ENCODE assay signal across 11 mouse cellular contexts in genomic region chr9:73970717-73971116, GRCm38 (mm10). TPM values are rescaled to one million over a fixed set of nuclear protein-coding genes. Genes with fewer than 3 reads are reported as not detected.
A peak's percentile ranks its signal among the peaks of the same experiment; 100 is the strongest.
DNase-seq lines count a peak whose midpoint lies in the region; ATAC-seq and TF ChIP-seq lines count a peak whose summit lies in the region.
"Had no signal": no experiment of that assay in that cellular context is flagged by ENCODE, and none has a peak within 500 bp of the region (broad histone marks: within the 10 kb centered on the region; RNA-seq: fewer than 3 reads in every experiment).

No protein-coding gene starts in this region.

- peak; percentile 4 to 35 for DNase-seq in kidney, postnatal 25 days
- DNase-seq in kidney, adult 11 months = no peak
- DNase-seq in cerebellum, adult 9-10 months = peak; percentile 63
- DNase-seq in forebrain, postnatal 0 days = no peak
- DNase-seq in midbrain, postnatal 0 days (ENCODE audit: low spot score) = peak; percentile 72
- no peak for DNase-seq in yolk sac, embryonic 10.5 days (ENCODE audit: low spot score)
- no peak for DNase-seq in adrenal gland, adult (ENCODE audit: inconsistent age in 2 of 2, low spot score in 1 of 2)
- DNase-seq: adrenal gland, postnatal 14 days; lung, embryonic 14.5 days; thymus, postnatal 4 days had no signal

- no peak overlapping the region for H3K27ac ChIP-seq in forebrain, postnatal 0 days (ENCODE audit: low read depth, low read length)
- no peak overlapping the region for H3K27ac ChIP-seq in midbrain, postnatal 0 days (ENCODE audit: low read depth, low read length)
- H3K27ac ChIP-seq in intestine, postnatal 0 days (ENCODE audit: low read depth, low read length) = no peak overlapping the region

- H3K27me3 ChIP-seq in forebrain, postnatal 0 days (ENCODE audit: insufficient read depth, low read length) = peaks cover 3% of the 10 kb centered on the region; the same call in 1 of the 2 replicates
- H3K27me3 ChIP-seq in midbrain, postnatal 0 days (ENCODE audit: insufficient read depth, low read length) = no peaks in the 10 kb centered on the region
- H3K27me3 ChIP-seq in intestine, postnatal 0 days (replicated peaks; ENCODE audit: control insufficient read depth, insufficient read depth, low read length) = 0 out of 2 replicates have a peak, but pooled peaks cover 3% of the 10 kb centered on the region

- H3K9ac ChIP-seq in forebrain, postnatal 0 days = no peak overlapping the region
- no peak overlapping the region for H3K9ac ChIP-seq in midbrain, postnatal 0 days (replicated peaks; ENCODE audit: low read length, poor library complexity, severe bottlenecking)
- H3K9ac ChIP-seq in intestine, postnatal 0 days (ENCODE audit: low read depth, low read length) = no peak overlapping the region
- H3K9ac ChIP-seq: lung, embryonic 14.5 days had no signal

- WGBS in forebrain, postnatal 0 days = 12% methylated on average over 9 of the region's 9 CpGs
- WGBS in midbrain, postnatal 0 days = 25% methylated on average over 9 of the region's 9 CpGs
- WGBS in intestine, postnatal 0 days = 68% methylated on average over 9 of the region's 9 CpGs

- TF ChIP-seq CTCF in forebrain, postnatal 0 days (IDR thresholded peaks at IDR 0.05; ENCODE audit: low read depth) = peak; percentile 20
- TF ChIP-seq CTCF in midbrain, postnatal 0 days (IDR thresholded peaks at IDR 0.05) = peak; percentile 40
- TF ChIP-seq CTCF in intestine, postnatal 0 days (IDR thresholded peaks at IDR 0.05; ENCODE audit: low read depth) = no peak

- no peak overlapping the region for H3K4me2 ChIP-seq in forebrain, postnatal 0 days (ENCODE audit: low read depth)
- no peak overlapping the region for H3K4me2 ChIP-seq in midbrain, postnatal 0 days (ENCODE audit: low read depth, low read length, poor library complexity, severe bottlenecking)
- H3K4me2 ChIP-seq in intestine, postnatal 0 days (replicated peaks; ENCODE audit: low read depth) = no peak overlapping the region
- H3K4me2 ChIP-seq: lung, embryonic 14.5 days had no signal

- ATAC-seq in forebrain, postnatal 0 days = peak; percentile 18; the same call in 1 of the 2 replicates
- no peak for ATAC-seq in midbrain, postnatal 0 days (ENCODE audit: low FRiP score)
- no peak for ATAC-seq in intestine, postnatal 0 days

- no peak overlapping the region for H3K4me3 ChIP-seq in forebrain, postnatal 0 days (ENCODE audit: low read depth, low read length)
- no peak overlapping the region for H3K4me3 ChIP-seq in midbrain, postnatal 0 days (ENCODE audit: low read depth, low read length)
- no peak overlapping the region for H3K4me3 ChIP-seq in intestine, postnatal 0 days (ENCODE audit: low read depth, low read length)

- peaks cover 14% of the 10 kb centered on the region; the same call in 1 of the 2 replicates for H3K4me1 ChIP-seq in forebrain, postnatal 0 days (ENCODE audit: insufficient read depth)
- 0 out of 2 replicates have a peak, but pooled peaks cover under 1% of the 10 kb centered on the region for H3K4me1 ChIP-seq in midbrain, postnatal 0 days (ENCODE audit: insufficient read depth, low read length)
- no peaks in the 10 kb centered on the region for H3K4me1 ChIP-seq in intestine, postnatal 0 days (replicated peaks; ENCODE audit: control insufficient read depth, insufficient read depth, low read length)

- H3K36me3 ChIP-seq in forebrain, postnatal 0 days (ENCODE audit: insufficient read depth) = no peaks in the 10 kb centered on the region
- no peaks in the 10 kb centered on the region for H3K36me3 ChIP-seq in midbrain, postnatal 0 days (ENCODE audit: insufficient read depth, low read length)
- H3K36me3 ChIP-seq in intestine, postnatal 0 days (ENCODE audit: control insufficient read depth, insufficient read depth) = no peaks in the 10 kb centered on the region

- H3K9me3 ChIP-seq in forebrain, postnatal 0 days (ENCODE audit: low read length) = no peaks in the 10 kb centered on the region
- H3K9me3 ChIP-seq in midbrain, postnatal 0 days (ENCODE audit: low read length) = no peaks in the 10 kb centered on the region
- H3K9me3 ChIP-seq in intestine, postnatal 0 days (ENCODE audit: control insufficient read depth) = no peaks in the 10 kb centered on the region

RNA-seq across cellular contexts. Expression of gene Unc13c, which starts 2.0 kb away (rescaled TPM):
- 9.6 and 11.8 TPM in 2 replicates for total RNA-seq in forebrain, postnatal 0 days (2014; rRNA removed)
- polyA plus RNA-seq in forebrain, postnatal 0 days (2015; fragmentation: Nextera tagmentation; extraction: Ambion mirVana) = 2.2 and 3.8 TPM in 2 replicates
- 15.3 and 19.4 TPM in 2 replicates for total RNA-seq in midbrain, postnatal 0 days (2014; rRNA removed)
- polyA plus RNA-seq in midbrain, postnatal 0 days (2015; fragmentation: Nextera tagmentation; extraction: Ambion mirVana) = 5.9 and 6.3 TPM in 2 replicates
- 0.13 and 0.16 TPM in 2 replicates for polyA plus RNA-seq in intestine, postnatal 0 days (2015; fragmentation: Nextera tagmentation; extraction: Ambion mirVana)

Comparison
In these comparisons a context has a peak if more than half of its experiments do, and no peak if none do; other contexts are left out.
1. DNase-seq: peak in kidney, postnatal 25 days (2 of 2), cerebellum, adult 9-10 months (single experiment) and midbrain, postnatal 0 days (single experiment); none in kidney, adult 11 months (single experiment), forebrain, postnatal 0 days (single experiment), yolk sac, embryonic 10.5 days (single experiment) and adrenal gland, adult (0 of 2).